Mouse (Mus musculus) MEL (cell line): ENCODE results near the gene Kalrn. TPM values are rescaled to one million over a fixed set of nuclear protein-coding genes. Genes with fewer than 3 reads are reported as not detected.

ENCODE experiments used
- DNase-seq: peaks from one replicate; pipeline ENCODE4 v3.0.0; 2011; ENCODE audit warnings: low read depth, low spot score
- H3K27ac ChIP-seq: 2 replicates; pipeline ENCODE4 v1.5.1; 2012; ENCODE audit warnings: low read depth, mild to moderate bottlenecking, control low read depth, low read length, moderate library complexity; ENCODE audit not compliant: control insufficient read depth
- H3K27me3 ChIP-seq, 2 experiments: fragments of 150-350 bp in 1 of 2; sonication (generic) in 1 of 2; 2 replicates each; pipeline ENCODE4 v1.6.1; 2012; ENCODE audit warnings: low read length in 2 of 2, mild to moderate bottlenecking in 2 of 2, improper control_type of control experiment in 1 of 2, moderate library complexity in 1 of 2; ENCODE audit not compliant: insufficient read depth in 2 of 2, control insufficient read depth in 1 of 2
- H3K36me3 ChIP-seq, 2 experiments: 2 replicates each; pipeline ENCODE4 v1.6.1; 2012 to 2014; ENCODE audit warnings: low read length in 2 of 2, improper control_type of control experiment in 1 of 2, inconsistent platforms in 1 of 2, mild to moderate bottlenecking in 1 of 2; ENCODE audit not compliant: insufficient read depth in 2 of 2, control insufficient read depth in 1 of 2
- H3K4me1 ChIP-seq, 2 experiments: fragments of 150-350 bp in 1 of 2; sonication (generic) in 1 of 2; 2 replicates each; pipeline ENCODE4 v1.6.1; 2012; ENCODE audit warnings: low read length in 2 of 2, improper control_type of control experiment in 1 of 2, mild to moderate bottlenecking in 1 of 2; ENCODE audit not compliant: insufficient read depth in 2 of 2, control insufficient read depth in 1 of 2
- H3K4me3 ChIP-seq, 2 experiments: fragments of 150-350 bp in 1 of 2; sonication (generic) in 1 of 2; 2 replicates each; pipeline ENCODE4 v1.5.1; 2012; ENCODE audit warnings: low read depth in 2 of 2, low read length in 2 of 2, mild to moderate bottlenecking in 2 of 2, moderate library complexity in 2 of 2, control low read depth in 1 of 2, improper control_type of control experiment in 1 of 2; ENCODE audit not compliant: control insufficient read depth in 1 of 2, insufficient read depth in 1 of 2
- H3K79me2 ChIP-seq: 2 replicates; pipeline ENCODE4 v1.6.1; 2012; ENCODE audit warnings: mild to moderate bottlenecking, low read length, moderate library complexity; ENCODE audit not compliant: control insufficient read depth, poor library complexity, insufficient read depth
- H3K9ac ChIP-seq: 2 replicates; pipeline ENCODE4 v1.6.1; 2012; ENCODE audit warnings: low read depth, mild to moderate bottlenecking, control low read depth, low read length, moderate library complexity; ENCODE audit not compliant: control insufficient read depth, poor library complexity, severe bottlenecking
- H3K9me3 ChIP-seq: fragments of 150-350 bp; sonication (generic); replicated peaks from 2 replicates; pipeline ENCODE4 v1.6.1; 2012; ENCODE audit warnings: mild to moderate bottlenecking, low read length, improper control_type of control experiment, moderate library complexity; ENCODE audit not compliant: insufficient read depth
- CHD1 ChIP-seq: IDR thresholded peaks from 2 replicates; pipeline ENCODE4 v1.6.1; 2012; ENCODE audit warnings: low read depth, mild to moderate bottlenecking, inconsistent platforms, low read length, improper control_type of control experiment
- CHD2 ChIP-seq: IDR thresholded peaks from 2 replicates; pipeline ENCODE4 v1.6.1; 2011; ENCODE audit warnings: low read length, improper control_type of control experiment
- CTCF ChIP-seq, 3 experiments: IDR thresholded peaks in 2 of 3; conservative IDR thresholded peaks in 1 of 3; 2 replicates each; pipeline ENCODE4 v1.5.1; 2011 to 2012; ENCODE audit warnings: low read length in 3 of 3, low read depth in 2 of 3, mild to moderate bottlenecking in 2 of 3, improper control_type of control experiment in 1 of 3, inconsistent platforms in 1 of 3, mixed read lengths in 1 of 3, moderate library complexity in 1 of 3; ENCODE audit not compliant: control insufficient read depth in 1 of 3, insufficient read depth in 1 of 3, poor library complexity in 1 of 3, severe bottlenecking in 1 of 3
- EP300 ChIP-seq, 2 experiments: IDR thresholded peaks; 2 replicates each; pipeline ENCODE4 v1.6.1; 2011; ENCODE audit warnings: improper control_type of control experiment in 2 of 2, low read length in 2 of 2, low read depth in 1 of 2, mild to moderate bottlenecking in 1 of 2
- GABPA ChIP-seq: IDR thresholded peaks from 2 replicates; pipeline ENCODE4 v1.6.1; 2012; ENCODE audit warnings: low read depth, mild to moderate bottlenecking, inconsistent platforms, low read length, improper control_type of control experiment, moderate library complexity
- GATA1 ChIP-seq: IDR thresholded peaks from 2 replicates; pipeline ENCODE4 v1.6.1; 2011; ENCODE audit warnings: low read depth, low read length, improper control_type of control experiment
- JUND ChIP-seq: IDR thresholded peaks from 2 replicates; pipeline ENCODE4 v1.6.1; 2011; ENCODE audit warnings: low read depth, mild to moderate bottlenecking, improper control_type of control experiment, low read length
- KAT2A ChIP-seq: conservative IDR thresholded peaks from 2 replicates; pipeline ENCODE4 v1.6.1; 2012; ENCODE audit warnings: low read depth, low read length, improper control_type of control experiment, inconsistent platforms
- MAFK ChIP-seq: IDR thresholded peaks from 2 replicates; pipeline ENCODE4 v1.6.1; 2011; ENCODE audit warnings: low read depth, mild to moderate bottlenecking, low read length, improper control_type of control experiment, borderline replicate concordance
- MAX ChIP-seq: IDR thresholded peaks from 2 replicates; pipeline ENCODE4 v1.6.1; 2011; ENCODE audit warnings: low read length, improper control_type of control experiment
- MAZ ChIP-seq: IDR thresholded peaks from 2 replicates; pipeline ENCODE4 v1.6.1; 2012; ENCODE audit warnings: low read depth, mild to moderate bottlenecking, inconsistent platforms, low read length, improper control_type of control experiment
- MEF2A ChIP-seq: IDR thresholded peaks from 2 replicates; pipeline ENCODE4 v1.6.1; 2014; ENCODE audit warnings: low read depth, mild to moderate bottlenecking, inconsistent platforms, low read length, improper control_type of control experiment; ENCODE audit not compliant: poor library complexity, insufficient replicate concordance, severe bottlenecking; ENCODE audit errors: extremely low read depth
- MXI1 ChIP-seq: IDR thresholded peaks from 2 replicates; pipeline ENCODE4 v1.6.1; 2011; ENCODE audit warnings: mild to moderate bottlenecking, low read depth, low read length, improper control_type of control experiment
- MYC ChIP-seq: IDR thresholded peaks from 2 replicates; pipeline ENCODE4 v1.6.1; 2011; ENCODE audit warnings: low read depth, mild to moderate bottlenecking, low read length, improper control_type of control experiment, moderate library complexity
- POLR2A ChIP-seq, 2 experiments: IDR thresholded peaks; 2 replicates each; pipeline ENCODE4 v1.6.1; 2011 to 2012; ENCODE audit warnings: low read length in 2 of 2, mild to moderate bottlenecking in 2 of 2, control low read depth in 1 of 2, improper control_type of control experiment in 1 of 2, low read depth in 1 of 2, moderate library complexity in 1 of 2; ENCODE audit not compliant: control insufficient read depth in 1 of 2, insufficient read depth in 1 of 2, poor library complexity in 1 of 2
- POLR2AphosphoS2 ChIP-seq: IDR thresholded peaks from 2 replicates; pipeline ENCODE4 v1.6.1; 2011; ENCODE audit warnings: low read length, improper control_type of control experiment
- POLR2AphosphoS5 ChIP-seq: IDR thresholded peaks from 2 replicates; pipeline ENCODE4 v1.6.1; 2012; ENCODE audit warnings: low read depth, borderline replicate concordance, mild to moderate bottlenecking, inconsistent platforms, low read length, moderate library complexity, mixed read lengths
- RAD21 ChIP-seq: IDR thresholded peaks from 2 replicates; pipeline ENCODE4 v1.6.1; 2011; ENCODE audit warnings: mild to moderate bottlenecking, low read depth, low read length, improper control_type of control experiment
- SIN3A ChIP-seq: IDR thresholded peaks from 2 replicates; pipeline ENCODE4 v1.6.1; 2012; ENCODE audit warnings: low read length, improper control_type of control experiment, inconsistent platforms
- SMC3 ChIP-seq: IDR thresholded peaks from 2 replicates; pipeline ENCODE4 v1.6.1; 2011; ENCODE audit warnings: low read depth, low read length, improper control_type of control experiment
- TAL1 ChIP-seq: IDR thresholded peaks from 2 replicates; pipeline ENCODE4 v1.6.1; 2012; ENCODE audit warnings: mild to moderate bottlenecking, inconsistent platforms, low read length, moderate library complexity, mixed read lengths
- TBP ChIP-seq: IDR thresholded peaks from 2 replicates; pipeline ENCODE4 v1.8.0; 2011; ENCODE audit warnings: low read depth, low read length, improper control_type of control experiment
- TCF12 ChIP-seq: IDR thresholded peaks from 2 replicates; pipeline ENCODE4 v1.6.1; 2014; ENCODE audit warnings: low read depth, mild to moderate bottlenecking, inconsistent platforms, low read length, improper control_type of control experiment, moderate library complexity
- UBTF ChIP-seq: IDR thresholded peaks from 2 replicates; pipeline ENCODE4 v1.6.1; 2012; ENCODE audit warnings: low read depth, mild to moderate bottlenecking, inconsistent platforms, low read length, improper control_type of control experiment, moderate library complexity, borderline replicate concordance; ENCODE audit not compliant: insufficient read depth
- USF2 ChIP-seq, 2 experiments: IDR thresholded peaks; 2 replicates each; pipeline ENCODE4 v1.6.1; 2011 to 2012; ENCODE audit warnings: improper control_type of control experiment in 2 of 2, low read length in 2 of 2, borderline replicate concordance in 1 of 2, inconsistent platforms in 1 of 2, low read depth in 1 of 2, mild to moderate bottlenecking in 1 of 2; ENCODE audit not compliant: insufficient read depth in 1 of 2
- ZKSCAN1 ChIP-seq: IDR thresholded peaks from 2 replicates; pipeline ENCODE4 v1.6.1; 2012; ENCODE audit warnings: low read depth, mild to moderate bottlenecking, inconsistent platforms, low read length, improper control_type of control experiment, moderate library complexity
- polyA plus RNA-seq, 2 experiments: library from polyadenylated mRNA; stranded (reverse) in 1 of 2; unstranded in 1 of 2; fragments of >175 nt in 1 of 2; fragments of >200 nt in 1 of 2; gene quantifications; 2 replicates each; pipeline versions ENCODE4 v1.2.1 to v1.2.4; 2012; ENCODE audit warnings: low replicate concordance in 2 of 2, low read depth in 1 of 2; ENCODE audit not compliant: insufficient read length in 2 of 2, insufficient read depth in 1 of 2, missing spikeins in 1 of 2
- total RNA-seq: library from RNA; depleted of rRNA; stranded (reverse); fragments of 300-350 nt; gene quantifications from 2 replicates; pipeline ENCODE4 v1.2.3, GENCODE M21; 2012

Gene Kalrn
- total and polyA plus RNA-seq, 3 experiments, result 10.4 to 11.8 TPM; not detected in 1

DNA sequence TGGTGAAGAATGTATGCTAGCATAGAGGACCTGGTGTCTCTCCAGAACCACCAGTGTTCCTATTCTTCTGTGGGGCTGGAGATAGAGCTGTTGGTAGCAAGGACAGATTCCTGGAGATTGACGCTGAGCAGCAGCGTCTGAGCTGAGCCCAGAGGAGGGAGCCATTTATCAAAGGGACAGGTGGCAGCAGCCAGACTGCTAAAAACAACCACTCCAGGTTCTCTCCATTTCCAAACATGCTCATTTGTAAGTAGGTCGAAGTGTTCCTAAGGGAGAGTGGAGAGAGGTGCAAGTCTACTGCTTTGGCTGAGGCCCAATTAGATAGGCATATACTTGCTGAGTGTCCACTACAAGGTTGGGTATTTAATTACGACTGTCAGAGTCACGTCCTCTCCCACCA, 470.6 kb downstream of the Kalrn start:
- Histone ChIP-seq H3K27me3 (peaks cover 3 to 5% of the 10 kb centered on the region in 2 experiments; a peak in 2 of 4 replicates), H3K79me2 (no peaks in the 10 kb centered on the region), H3K4me1 (peaks cover 4 to 7% of the 10 kb centered on the region in 2 experiments; a peak in 2 of 4 replicates)
- TF ChIP-seq TCF12 (no peak), MEF2A (no peak), POLR2AphosphoS5 (no peak), TAL1 (no peak), GATA1 (no peak), MAZ (no peak), RAD21 (no peak), JUND (no peak), MAX (no peak), ZKSCAN1 (no peak), EP300 (IDR thresholded peaks at IDR 0.05; ENCODE audit: low read depth in 1 of 2, low read length in 2 of 2) (no peak), POLR2AphosphoS2 (no peak), KAT2A (no peak), CHD1 (no peak), GABPA (no peak), MAFK (no peak), SMC3 (no peak)
- TF ChIP-seq, all 39 proteins: peak for 0
- Histone ChIP-seq H3K36me3 (0 out of 4 replicates have a peak, but pooled peaks cover 0 to 2% of the 10 kb centered on the region in 2 experiments), H3K4me3 (no peak overlapping the region), H3K9ac (no peak overlapping the region), H3K9me3 (no peaks in the 10 kb centered on the region), H3K27ac (no peak overlapping the region)
- no peak for DNase-seq

- Histone ChIP-seq H3K27me3 (peaks cover 3 to 5% of the 10 kb centered on the region in 2 experiments; a peak in 2 of 4 replicates), H3K79me2 (no peaks in the 10 kb centered on the region; the same call in 1 of the 2 replicates), H3K9ac (no peak overlapping the region), H3K4me3 (no peak overlapping the region), H3K36me3 (peaks cover 0 to 6% of the 10 kb centered on the region in 2 experiments; a peak in 1 of 4 replicates), H3K27ac (no peak overlapping the region), H3K9me3 (no peaks in the 10 kb centered on the region), H3K4me1 (peaks cover 4 to 7% of the 10 kb centered on the region in 2 experiments; a peak in 3 of 4 replicates)
- TF ChIP-seq CHD2 (no peak), POLR2AphosphoS2 (no peak), GATA1 (no peak), SIN3A (no peak), CTCF (IDR thresholded peaks at IDR 0.05 in 2 of 3, conservative IDR thresholded peaks at IDR 0.05 in 1 of 3; ENCODE audit: control insufficient read depth in 1 of 3, insufficient read depth in 1 of 3, low read depth in 2 of 3, low read length in 3 of 3, poor library complexity in 1 of 3, severe bottlenecking in 1 of 3) (no peak), RAD21 (no peak), MAZ (no peak), USF2 (IDR thresholded peaks at IDR 0.05; ENCODE audit: borderline replicate concordance in 1 of 2, insufficient read depth in 1 of 2, low read depth in 1 of 2, low read length in 2 of 2) (no peak), CHD1 (no peak), SMC3 (no peak), POLR2A (IDR thresholded peaks at IDR 0.05; ENCODE audit: control insufficient read depth in 1 of 2, insufficient read depth in 1 of 2, low read depth in 1 of 2, low read length in 2 of 2, poor library complexity in 1 of 2) (no peak), MAFK (no peak), MYC (no peak), TCF12 (no peak), TBP (no peak), UBTF (no peak), MXI1 (no peak)
- DNase-seq, result no peak
Measured at GRCm38 (mm10) chr16:34099795-34100194, 473.5 kb downstream of the Kalrn start.
